Mouse (Mus musculus): Measurements from ENCODE around the gene Vsig2. TPM values are rescaled to one million over a fixed set of nuclear protein-coding genes. Genes with fewer than 3 reads are reported as not detected.

The Vsig2 gene
- not detected for total RNA-seq (2023)

GRCm38 (mm10) chr9:37539170-37540025 is at the start of gene Vsig2:
TSS of gene Vsig2 (plus strand) at chr9:37539255.

GRCm38 (mm10) chr9:37527396-37528224 is 11.4 kb upstream of the Vsig2 start, which contains the start of gene Esam:
TSS of gene Esam (plus strand) at chr9:37528078.

GRCm38 (mm10) chr9:37552536-37553293 is 13.7 kb downstream of the Vsig2 start, which contains the start of gene Nrgn:
TSS of gene Nrgn (minus strand) at chr9:37552904.

GRCm38 (mm10) chr9:37554838-37555748 is 16.0 kb downstream of the Vsig2 start, which contains the start of gene Siae:
TSS of gene Siae (plus strand) at chr9:37555698.

Other genes with a start within 250 kb of the Vsig2 start
- gene Ccdc15, start 190.8 kb upstream of the Vsig2 start, total RNA-seq (2023), result 13.9 TPM
- gene Hepacam, start 171.9 kb upstream of the Vsig2 start, total RNA-seq (2023), result not detected
- gene Robo4, start 137.4 kb upstream of the Vsig2 start, total RNA-seq (2023), result not detected
- not detected for gene Robo3, start 106.0 kb upstream of the Vsig2 start, total RNA-seq (2023)
- 59.9 TPM for gene Msantd2, start 49.9 kb upstream of the Vsig2 start, total RNA-seq (2023)
- gene Esam, start 11.2 kb upstream of the Vsig2 start, total RNA-seq (2023), result 0.58 TPM
- gene Nrgn, start 13.6 kb downstream of the Vsig2 start, total RNA-seq (2023), result 0.37 TPM
- 9.7 TPM for gene Siae, start 16.4 kb downstream of the Vsig2 start, total RNA-seq (2023)
- gene Spa17, start 74.5 kb downstream of the Vsig2 start, total RNA-seq (2023), result not detected
- 83.6 TPM for gene Tbrg1, start 118.1 kb downstream of the Vsig2 start, total RNA-seq (2023)
- not detected for gene Panx3, start 130.0 kb downstream of the Vsig2 start, total RNA-seq (2023)
- not detected for gene Olfr160, start 177.0 kb downstream of the Vsig2 start, total RNA-seq (2023)
- not detected for gene Olfr874, start 205.9 kb downstream of the Vsig2 start, total RNA-seq (2023)
- not detected for gene Olfr875, start 232.6 kb downstream of the Vsig2 start, total RNA-seq (2023)